Mouse (Mus musculus): ENCODE results near the gene Mark4.

- no peak for TF ChIP-seq CTCF (IDR thresholded peaks at IDR 0.05; ENCODE audit: borderline replicate concordance, control insufficient read depth, extremely low read depth, insufficient read depth, low read length, poor library complexity)
- TF ChIP-seq POLR2A (IDR thresholded peaks at IDR 0.05; ENCODE audit: control insufficient read depth, extremely low read depth, insufficient read depth, low read length, poor library complexity) = no peak
These were observed 45.1 kb downstream of the Mark4 start for GRCm38 (mm10) chr7:19413525-19413924.
